Mouse (Mus musculus) spleen, postnatal 4 days (tissue): ENCODE data around the gene Terf2.
A peak's percentile ranks its signal among the peaks of the same experiment; 100 is the strongest.
"Not testable (repeated sequence)": the region's sequence is repeated elsewhere in the genome, so short reads cannot be mapped to it uniquely, and the experiment has no call there.

Experiments used
- DNase-seq, 2 experiments: peaks; one replicate each; pipeline ENCODE4 v3.0.0; 2022; ENCODE audit warnings: low spot score in 2 of 2

The Terf2 gene

GRCm38 (mm10) chr8:107114150-107115007 lies 18.0 kb upstream of the Terf2 start:
- no peak for DNase-seq

- no peak for DNase-seq
Observed at GRCm38 (mm10) chr8:107113209-107113608, 16.9 kb upstream of the Terf2 start.

DNA sequence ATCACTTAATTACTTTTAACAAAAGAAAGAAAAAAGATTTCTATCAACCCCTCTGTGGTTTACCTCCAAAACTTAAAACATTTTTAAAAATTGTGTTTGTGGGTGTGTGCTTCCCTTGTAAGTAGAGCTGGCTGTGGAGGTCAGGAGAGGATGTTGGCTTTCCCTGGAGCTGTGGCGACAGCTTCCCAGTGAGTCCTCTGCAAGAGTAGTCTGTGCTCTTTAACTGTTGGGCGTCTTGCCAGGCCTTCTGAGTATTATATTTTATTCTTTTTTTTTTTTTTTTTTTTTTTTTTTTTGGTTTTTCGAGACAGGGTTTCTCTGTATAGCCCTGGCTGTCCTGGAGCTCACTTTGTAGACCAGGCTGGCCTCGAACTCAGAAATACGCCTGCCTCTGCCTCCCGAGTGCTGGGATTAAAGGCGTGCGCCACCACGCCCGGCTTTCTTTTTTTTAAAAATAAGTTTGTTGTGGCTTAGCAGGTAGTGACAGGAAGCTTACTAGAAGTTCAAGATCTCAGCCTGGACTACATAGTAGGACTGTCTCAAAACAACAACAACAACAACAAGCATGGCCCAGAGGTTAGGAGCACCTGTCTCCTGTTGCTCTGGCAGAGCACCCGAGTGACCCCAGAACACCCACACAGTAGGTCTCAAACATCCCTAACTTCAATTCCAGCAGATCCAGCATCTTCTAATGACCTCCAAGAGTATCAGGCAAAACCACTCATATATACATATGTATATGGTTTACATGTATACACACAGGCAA lies 15.2 kb upstream of the Terf2 start:
- DNase-seq, result no peak

DNA sequence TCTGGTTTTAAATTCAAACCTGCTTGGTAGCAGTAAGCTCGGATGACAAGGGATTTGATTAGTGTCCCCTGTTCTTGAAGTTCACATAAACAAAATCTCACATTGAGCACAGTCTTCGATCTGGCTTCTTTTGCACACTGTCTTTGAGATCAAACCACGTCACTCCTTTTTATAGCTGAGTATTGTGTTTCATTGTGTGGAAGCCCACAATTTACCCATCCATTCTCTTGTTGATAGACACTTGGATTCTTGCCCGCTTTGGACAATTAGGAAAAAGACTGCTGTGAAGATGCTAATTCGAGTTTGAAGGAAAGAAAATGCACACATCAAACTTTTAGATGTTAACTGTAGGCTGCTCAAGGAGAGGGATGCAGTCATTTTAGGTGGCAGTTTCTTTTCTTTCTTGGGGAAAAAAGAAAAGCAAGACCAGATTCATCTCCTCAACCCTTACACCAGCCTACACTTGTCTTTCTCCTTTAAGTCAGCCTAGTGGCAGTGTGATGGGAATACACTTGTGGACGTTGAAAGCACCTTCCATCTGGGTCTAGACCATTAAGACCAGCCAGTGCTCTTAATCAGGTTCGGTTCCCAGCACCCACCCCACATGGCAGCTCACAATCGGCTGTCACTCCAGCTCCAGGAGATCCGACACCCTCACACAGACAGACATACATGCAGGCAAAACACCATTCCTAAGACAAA lies 14.4 kb upstream of the Terf2 start:
- DNase-seq, result no peak

GRCm38 (mm10) chr8:107109816-107110435 lies 13.6 kb upstream of the Terf2 start:
- no peak for DNase-seq

- no peak for DNase-seq
Observed at GRCm38 (mm10) chr8:107108978-107109720, 12.8 kb upstream of the Terf2 start.

- not testable (repeated sequence) for DNase-seq
Observed at GRCm38 (mm10) chr8:107108089-107108488, 11.7 kb upstream of the Terf2 start.

- peak; percentile 53 to 87 for DNase-seq
Observed at GRCm38 (mm10) chr8:107104547-107104946, 8.2 kb upstream of the Terf2 start.

DNA sequence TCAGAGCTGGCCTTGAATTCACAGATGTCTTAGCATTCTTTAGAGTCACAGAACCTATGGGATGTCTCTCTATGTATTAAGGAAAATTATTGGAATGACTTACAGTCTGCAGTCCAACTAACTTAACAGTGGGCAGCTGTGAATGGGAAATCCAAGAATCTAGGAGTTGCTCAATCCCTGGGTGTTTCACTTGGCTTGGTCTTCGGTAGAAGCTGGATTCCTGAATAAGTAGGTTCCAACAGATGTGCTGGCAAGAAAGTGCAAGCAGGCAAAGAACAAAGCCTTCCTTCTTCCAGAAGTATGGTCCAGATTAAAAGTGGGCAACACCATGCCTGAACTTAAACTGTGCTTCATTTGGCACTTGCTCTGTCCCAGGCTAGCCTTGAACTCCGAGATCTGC lies 4.3 kb upstream of the Terf2 start:
- DNase-seq, result no peak

GRCm38 (mm10) chr8:107095717-107096365 lies 506 bp downstream of the Terf2 start:
- no peak for DNase-seq

DNA sequence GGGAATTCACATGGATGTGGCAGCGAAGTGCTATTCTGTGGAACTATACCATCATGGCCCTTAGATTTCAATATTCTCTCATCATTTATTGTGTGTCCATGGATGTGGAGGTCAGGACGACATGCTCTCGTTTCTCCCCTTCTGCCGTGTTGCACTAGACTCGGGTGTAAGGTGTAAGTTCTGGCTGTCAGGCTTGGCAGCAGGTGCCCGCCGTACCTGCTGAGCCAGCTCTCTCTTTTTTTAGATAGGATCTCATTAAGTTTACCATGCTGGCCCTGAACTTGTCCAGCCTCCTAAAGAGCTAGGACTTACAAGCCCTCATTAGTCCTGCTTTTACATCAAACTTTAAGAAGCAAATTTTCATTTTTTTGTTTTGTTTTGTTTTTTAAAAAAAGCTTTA lies 5.8 kb downstream of the Terf2 start:
- DNase-seq, result no peak

DNA sequence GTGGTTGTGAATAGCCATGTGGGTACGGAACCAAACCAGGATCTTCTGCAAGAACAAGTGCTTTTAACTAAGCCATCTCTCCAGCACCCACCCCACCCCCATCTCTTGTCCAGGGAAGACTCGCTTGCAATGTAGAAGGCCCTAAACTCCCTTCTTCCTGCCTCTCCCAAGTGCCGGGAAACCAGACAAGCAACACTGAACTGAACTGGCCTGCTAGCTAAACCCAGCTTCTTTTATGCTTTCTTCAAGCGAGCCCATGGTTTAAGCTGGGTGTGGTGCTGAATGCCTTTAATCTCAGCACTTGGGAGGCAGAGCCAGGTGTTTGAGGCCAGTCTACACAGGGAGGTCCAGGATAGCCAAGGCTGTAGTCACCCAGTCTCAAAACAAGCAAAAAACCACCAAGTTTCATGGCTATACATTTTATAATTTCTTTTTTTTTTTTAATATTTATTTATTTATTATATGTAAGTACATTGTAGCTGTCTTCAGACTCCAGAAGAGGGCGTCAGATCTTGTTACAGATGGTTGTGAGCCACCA lies 7.8 kb downstream of the Terf2 start:
- DNase-seq, result no peak

GRCm38 (mm10) chr8:107086018-107086417 lies 10.3 kb downstream of the Terf2 start:
- DNase-seq, result no peak

GRCm38 (mm10) chr8:107085358-107085757 lies 11.0 kb downstream of the Terf2 start:
- peak in 1 of 2 experiments; percentile 24 for DNase-seq

DNA sequence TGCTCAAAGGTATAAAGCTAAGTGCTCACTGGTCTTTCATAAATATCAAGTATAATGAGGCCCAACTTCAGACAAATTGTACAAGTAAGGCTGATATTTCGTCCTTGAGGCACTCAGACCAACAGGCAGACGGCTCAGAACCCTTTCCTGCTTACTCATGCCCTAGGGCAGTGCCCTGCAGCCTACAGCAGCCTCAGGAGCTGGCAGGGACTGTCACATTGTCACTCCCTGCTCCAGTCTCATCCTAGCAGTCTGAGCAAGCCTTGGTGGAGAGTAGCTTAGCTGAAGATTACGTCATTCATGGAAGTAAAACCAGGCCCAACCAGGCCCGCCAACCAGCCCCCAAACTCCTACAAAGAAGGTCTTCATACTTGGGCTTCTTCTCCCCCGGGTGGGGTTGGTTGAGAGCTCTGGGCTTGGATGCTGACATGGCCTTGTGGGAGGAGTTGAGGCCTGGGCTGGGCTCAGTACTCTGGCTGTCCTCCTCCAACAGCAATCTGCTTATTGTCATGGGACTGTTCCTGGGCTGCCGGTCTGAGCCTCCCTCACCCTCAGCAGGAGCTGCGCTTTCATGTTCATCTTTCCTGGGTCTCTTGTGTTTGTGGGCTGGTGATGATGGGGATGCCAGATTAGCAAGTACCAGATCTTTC lies 20.0 kb downstream of the Terf2 start:
- no peak for DNase-seq

- DNase-seq, result no peak
Observed at GRCm38 (mm10) chr8:107074128-107074527, 22.2 kb downstream of the Terf2 start.

- no peak for DNase-seq
Observed at GRCm38 (mm10) chr8:107073706-107074105, 22.6 kb downstream of the Terf2 start.

GRCm38 (mm10) chr8:107065511-107066496 lies 30.5 kb downstream of the Terf2 start, which contains the start of gene Tmed6:
Gene Tmed6, minus strand, starts transcription at chr8:107065644.
- DNase-seq, result peak; percentile 49 to 69
